Mouse (Mus musculus): ENCODE measurements around the gene Pigr. TPM values are rescaled to one million over a fixed set of nuclear protein-coding genes. Genes with fewer than 3 reads are reported as not detected.

Pigr gene
- polyA plus RNA-seq, 1 experiment = 0.01 TPM

DNA sequence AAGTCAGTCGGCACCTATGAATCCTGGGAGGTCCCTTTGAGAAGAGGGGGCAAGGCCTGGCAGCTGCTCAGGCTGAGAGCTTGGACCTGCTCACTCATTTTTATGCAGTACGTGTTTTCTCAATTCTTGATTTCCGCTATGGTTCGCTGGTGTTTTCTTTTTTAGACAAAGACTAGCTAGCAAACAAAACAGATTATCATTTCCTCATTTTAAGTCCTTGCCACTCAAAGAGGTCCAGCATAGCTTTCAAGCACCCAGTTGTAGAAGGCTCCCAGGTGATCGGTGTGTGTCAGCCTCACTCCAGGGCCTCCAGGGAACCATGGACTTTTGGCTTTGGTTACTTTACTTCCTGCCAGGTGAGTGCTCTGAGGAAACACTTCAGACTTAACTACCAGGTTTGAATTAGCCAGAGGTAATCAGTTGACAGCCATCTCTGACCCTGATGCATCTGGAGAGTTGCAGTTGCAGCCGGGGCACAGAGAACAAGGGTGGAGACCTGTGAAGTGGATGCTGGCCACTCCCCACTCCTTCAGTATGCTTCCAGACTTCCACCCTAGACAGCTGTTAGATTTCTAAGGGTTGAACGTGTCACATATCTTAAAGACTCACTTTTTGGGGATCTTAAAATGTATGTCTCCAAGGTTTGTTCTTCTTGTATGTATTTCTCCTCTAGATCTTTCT is 39.2 kb downstream of the Pigr start, which contains the start of gene Fcmr:
TSS of gene Fcmr (plus strand) at position 129 of the 681 bp plus-strand sequence.
- Histone ChIP-seq H3K27me3 (ENCODE audit: control insufficient read depth, insufficient read depth, insufficient read length) (no peaks in the 10 kb centered on the region), H3ac (ENCODE audit: control insufficient read depth, insufficient read length) (no peak within 1 kb of the TSS), H3K36me3 (ENCODE audit: control insufficient read depth, insufficient read depth) (no peaks in the 10 kb centered on the region), H3K4me2 (ENCODE audit: low read depth) (no peak within 1 kb of the TSS), H3K79me2 (ENCODE audit: control insufficient read depth, insufficient read depth) (no peaks in the 10 kb centered on the region), H3K4me3 (no peak within 1 kb of the TSS)
- TF ChIP-seq REST (IDR thresholded peaks at IDR 0.05; ENCODE audit: insufficient read depth, insufficient read length) (no peak), SRF (IDR thresholded peaks at IDR 0.05; ENCODE audit: control insufficient read depth, insufficient read length, low read depth) (no peak), POLR2AphosphoS2 (IDR thresholded peaks at IDR 0.05; ENCODE audit: insufficient read length, low read depth) (no peak), TCF3 (IDR thresholded peaks at IDR 0.05; ENCODE audit: insufficient read length, low read depth) (no peak), MYOG (IDR thresholded peaks at IDR 0.05; ENCODE audit: control insufficient read depth in 1 of 3, insufficient read depth in 1 of 3, insufficient read length in 2 of 3, low read depth in 2 of 3) (no peak), MYOD1 (IDR thresholded peaks at IDR 0.05; ENCODE audit: control insufficient read depth in 1 of 3, insufficient read length in 2 of 3, low read depth in 2 of 3) (no peak), CEBPB (IDR thresholded peaks at IDR 0.05; ENCODE audit: insufficient read depth, poor library complexity, severe bottlenecking) (no peak), POLR2A (IDR thresholded peaks at IDR 0.05; ENCODE audit: insufficient read length, low read depth) (no peak), USF1 (IDR thresholded peaks at IDR 0.05; ENCODE audit: low read depth) (no peak), TCF12 (IDR thresholded peaks at IDR 0.05; ENCODE audit: insufficient read depth, poor library complexity, severe bottlenecking) (no peak), E2F4 (IDR thresholded peaks at IDR 0.05; ENCODE audit: insufficient read depth) (no peak), MAX (IDR thresholded peaks at IDR 0.05; ENCODE audit: low read depth) (no peak)

DNA sequence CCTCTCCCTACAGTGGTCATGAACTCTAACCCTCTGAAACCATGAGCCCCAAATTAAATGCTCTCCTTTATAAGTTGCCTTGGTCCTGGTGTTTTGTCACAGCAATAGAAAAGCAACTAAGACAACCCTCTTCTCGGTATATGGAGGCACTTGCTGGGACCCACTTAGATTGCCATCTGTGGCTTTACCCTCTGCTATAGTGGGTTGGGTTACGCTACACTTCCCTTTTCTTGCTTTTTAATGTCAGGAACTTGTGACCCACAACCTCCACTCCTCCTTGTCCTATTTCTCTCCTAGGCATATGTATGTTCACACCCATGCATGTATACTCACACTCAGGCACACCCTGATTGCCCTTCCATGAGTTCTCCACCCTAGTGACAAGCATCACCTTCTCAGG is 46.4 kb downstream of the Pigr start:
- no peak overlapping the region for H3ac ChIP-seq (ENCODE audit: control insufficient read depth, insufficient read length)
- peaks cover 8% of the 10 kb centered on the region for H3K27me3 ChIP-seq (ENCODE audit: control insufficient read depth, insufficient read depth, insufficient read length)
- no peak overlapping the region for H3K4me3 ChIP-seq
- H3K79me2 ChIP-seq (ENCODE audit: control insufficient read depth, insufficient read depth) = no peaks in the 10 kb centered on the region
- no peak overlapping the region for H3K4me2 ChIP-seq (ENCODE audit: low read depth)
- no peak for TF ChIP-seq TCF12 (IDR thresholded peaks at IDR 0.05; ENCODE audit: insufficient read depth, poor library complexity, severe bottlenecking)
- H3K36me3 ChIP-seq (ENCODE audit: control insufficient read depth, insufficient read depth) = no peaks in the 10 kb centered on the region

DNA sequence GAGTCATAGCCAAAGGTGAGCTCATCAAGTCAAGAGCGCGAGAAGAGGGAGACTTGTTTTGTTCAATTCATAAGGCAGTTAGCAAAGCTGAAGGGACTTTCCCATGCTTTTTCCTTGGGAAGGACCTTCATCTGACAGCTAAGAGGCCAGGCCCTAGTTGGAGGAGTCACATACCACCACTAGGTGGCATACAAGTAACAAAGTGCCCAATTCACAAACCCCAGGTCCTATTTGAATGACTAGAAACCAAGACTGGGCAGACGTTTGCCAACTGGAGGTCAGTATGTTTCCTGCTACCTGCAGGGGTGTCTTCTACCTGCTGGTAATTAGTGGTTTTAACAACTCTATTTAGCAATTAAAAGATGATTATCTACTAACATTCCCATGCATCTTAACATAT is 48.7 kb downstream of the Pigr start:
- Histone ChIP-seq H3K36me3 (ENCODE audit: control insufficient read depth, insufficient read depth) (no peaks in the 10 kb centered on the region), H3ac (ENCODE audit: control insufficient read depth, insufficient read length) (no peak overlapping the region), H3K79me2 (ENCODE audit: control insufficient read depth, insufficient read depth) (no peaks in the 10 kb centered on the region), H3K4me3 (no peak overlapping the region), H3K4me2 (ENCODE audit: low read depth) (no peak overlapping the region), H3K27me3 (ENCODE audit: control insufficient read depth, insufficient read depth, insufficient read length) (peaks cover 8% of the 10 kb centered on the region)
- TF ChIP-seq REST (IDR thresholded peaks at IDR 0.05; ENCODE audit: insufficient read depth, insufficient read length) (no peak), TCF3 (IDR thresholded peaks at IDR 0.05; ENCODE audit: insufficient read length, low read depth) (no peak), SRF (IDR thresholded peaks at IDR 0.05; ENCODE audit: control insufficient read depth, insufficient read length, low read depth) (no peak), TCF12 (IDR thresholded peaks at IDR 0.05; ENCODE audit: insufficient read depth, poor library complexity, severe bottlenecking) (no peak), POLR2AphosphoS2 (IDR thresholded peaks at IDR 0.05; ENCODE audit: insufficient read length, low read depth) (no peak), POLR2A (IDR thresholded peaks at IDR 0.05; ENCODE audit: insufficient read length, low read depth) (no peak), MAX (IDR thresholded peaks at IDR 0.05; ENCODE audit: low read depth) (no peak), E2F4 (IDR thresholded peaks at IDR 0.05; ENCODE audit: insufficient read depth) (no peak), MYOG (IDR thresholded peaks at IDR 0.05; ENCODE audit: control insufficient read depth in 1 of 3, insufficient read depth in 1 of 3, insufficient read length in 2 of 3, low read depth in 2 of 3) (no peak), MYOD1 (IDR thresholded peaks at IDR 0.05; ENCODE audit: control insufficient read depth in 1 of 3, insufficient read length in 2 of 3, low read depth in 2 of 3) (no peak)

DNA sequence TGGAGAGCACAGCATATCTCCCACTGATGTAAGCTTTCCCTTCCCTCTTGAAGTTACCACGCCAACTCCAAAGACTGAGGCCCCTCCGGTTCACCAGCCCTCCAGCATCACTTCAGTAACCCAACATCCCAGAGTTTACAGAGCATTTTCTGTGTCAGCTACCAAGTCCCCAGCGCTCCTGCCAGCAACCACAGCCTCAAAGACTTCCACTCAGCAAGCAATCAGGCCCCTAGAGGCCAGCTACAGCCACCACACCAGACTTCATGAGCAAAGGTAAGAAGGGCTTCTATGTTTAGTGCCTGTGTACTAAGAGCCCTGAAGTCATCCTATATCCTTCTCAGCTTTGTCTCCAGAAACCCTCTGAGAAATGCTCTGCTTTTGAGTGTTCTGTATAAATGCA is 49.4 kb downstream of the Pigr start:
- H3ac ChIP-seq (ENCODE audit: control insufficient read depth, insufficient read length) = no peak overlapping the region
- H3K79me2 ChIP-seq (ENCODE audit: control insufficient read depth, insufficient read depth) = no peaks in the 10 kb centered on the region
- H3K27me3 ChIP-seq (ENCODE audit: control insufficient read depth, insufficient read depth, insufficient read length) = peaks cover 8% of the 10 kb centered on the region
- H3K36me3 ChIP-seq (ENCODE audit: control insufficient read depth, insufficient read depth) = no peaks in the 10 kb centered on the region
- H3K4me2 ChIP-seq (ENCODE audit: low read depth) = no peak overlapping the region
- no peak overlapping the region for H3K4me3 ChIP-seq
- TF ChIP-seq POLR2A (IDR thresholded peaks at IDR 0.05; ENCODE audit: insufficient read length, low read depth) (no peak), CEBPB (IDR thresholded peaks at IDR 0.05; ENCODE audit: insufficient read depth, poor library complexity, severe bottlenecking) (no peak), SRF (IDR thresholded peaks at IDR 0.05; ENCODE audit: control insufficient read depth, insufficient read length, low read depth) (no peak), MYOG (IDR thresholded peaks at IDR 0.05; ENCODE audit: control insufficient read depth in 1 of 3, insufficient read depth in 1 of 3, insufficient read length in 2 of 3, low read depth in 2 of 3) (no peak), REST (IDR thresholded peaks at IDR 0.05; ENCODE audit: insufficient read depth, insufficient read length) (no peak), MAX (IDR thresholded peaks at IDR 0.05; ENCODE audit: low read depth) (no peak), USF1 (IDR thresholded peaks at IDR 0.05; ENCODE audit: low read depth) (no peak), E2F4 (IDR thresholded peaks at IDR 0.05; ENCODE audit: insufficient read depth) (no peak), MYOD1 (IDR thresholded peaks at IDR 0.05; ENCODE audit: control insufficient read depth in 1 of 3, insufficient read length in 2 of 3, low read depth in 2 of 3) (no peak), TCF12 (IDR thresholded peaks at IDR 0.05; ENCODE audit: insufficient read depth, poor library complexity, severe bottlenecking) (no peak), TCF3 (IDR thresholded peaks at IDR 0.05; ENCODE audit: insufficient read length, low read depth) (no peak)

DNA sequence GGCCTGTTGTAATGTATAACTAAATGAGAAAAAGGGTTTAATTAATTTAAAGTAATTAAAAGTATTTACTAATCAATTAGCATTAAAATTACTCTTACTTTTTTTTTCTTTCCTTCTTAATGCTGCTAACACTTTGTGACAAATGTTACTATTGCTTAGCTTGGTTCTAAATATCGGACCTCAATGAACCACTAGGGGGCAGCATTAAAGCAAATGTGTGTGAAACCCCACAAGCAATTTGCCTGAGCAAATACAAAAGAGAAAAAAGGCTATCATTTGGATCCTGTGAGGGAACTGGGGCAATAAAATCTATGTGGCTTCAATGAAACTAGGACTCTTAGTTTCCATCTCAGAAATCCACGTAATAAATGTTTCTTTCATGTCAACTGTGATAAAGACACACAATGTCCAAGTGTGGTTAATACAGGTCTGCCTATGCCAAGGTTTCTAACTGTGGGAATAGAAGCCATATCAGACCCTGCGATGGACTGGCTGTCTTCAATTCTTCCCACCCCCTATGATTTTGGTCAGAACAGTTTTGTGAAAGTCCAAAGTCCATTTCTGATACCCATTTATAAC is 50.5 kb downstream of the Pigr start:
- no peak overlapping the region for H3ac ChIP-seq (ENCODE audit: control insufficient read depth, insufficient read length)
- no peaks in the 10 kb centered on the region for H3K36me3 ChIP-seq (ENCODE audit: control insufficient read depth, insufficient read depth)
- H3K4me2 ChIP-seq (ENCODE audit: low read depth) = no peak overlapping the region
- H3K79me2 ChIP-seq (ENCODE audit: control insufficient read depth, insufficient read depth) = no peaks in the 10 kb centered on the region
- peaks cover 4% of the 10 kb centered on the region for H3K27me3 ChIP-seq (ENCODE audit: control insufficient read depth, insufficient read depth, insufficient read length)
- no peak for TF ChIP-seq E2F4 (IDR thresholded peaks at IDR 0.05; ENCODE audit: insufficient read depth)
- no peak for TF ChIP-seq CEBPB (IDR thresholded peaks at IDR 0.05; ENCODE audit: insufficient read depth, poor library complexity, severe bottlenecking)
- TF ChIP-seq MYOG (IDR thresholded peaks at IDR 0.05; ENCODE audit: control insufficient read depth in 1 of 3, insufficient read depth in 1 of 3, insufficient read length in 2 of 3, low read depth in 2 of 3) = no peak
- TF ChIP-seq POLR2A (IDR thresholded peaks at IDR 0.05; ENCODE audit: insufficient read length, low read depth) = no peak
- no peak for TF ChIP-seq SRF (IDR thresholded peaks at IDR 0.05; ENCODE audit: control insufficient read depth, insufficient read length, low read depth)
- TF ChIP-seq MYOD1 (IDR thresholded peaks at IDR 0.05; ENCODE audit: control insufficient read depth in 1 of 3, insufficient read length in 2 of 3, low read depth in 2 of 3) = no peak
- no peak for TF ChIP-seq MAX (IDR thresholded peaks at IDR 0.05; ENCODE audit: low read depth)
- no peak for TF ChIP-seq REST (IDR thresholded peaks at IDR 0.05; ENCODE audit: insufficient read depth, insufficient read length)
- TF ChIP-seq TCF3 (IDR thresholded peaks at IDR 0.05; ENCODE audit: insufficient read length, low read depth) = no peak
- TF ChIP-seq POLR2AphosphoS2 (IDR thresholded peaks at IDR 0.05; ENCODE audit: insufficient read length, low read depth) = no peak
- no peak for TF ChIP-seq USF1 (IDR thresholded peaks at IDR 0.05; ENCODE audit: low read depth)
- no peak for TF ChIP-seq TCF12 (IDR thresholded peaks at IDR 0.05; ENCODE audit: insufficient read depth, poor library complexity, severe bottlenecking)
- H3K4me3 ChIP-seq = no peak overlapping the region

All from myocyte (in vitro differentiated cells).